Mouse (Mus musculus) testis, adult 2 months (tissue): ENCODE results near the gene Cdk12.

Experiments used
- CTCF ChIP-seq: fragments of 200-500 bp; IDR thresholded peaks from 2 replicates; pipeline ENCODE4 v1.5.1; 2012; ENCODE audit warnings: low read depth, mild to moderate bottlenecking, inconsistent platforms, low read length, moderate library complexity; ENCODE audit not compliant: control insufficient read depth, insufficient read depth, insufficient replicate concordance
- POLR2A ChIP-seq: fragments of 200-500 bp; IDR thresholded peaks from 2 replicates; pipeline ENCODE4 v1.6.1; 2012; ENCODE audit warnings: low read depth, mild to moderate bottlenecking, inconsistent platforms, low read length, moderate library complexity; ENCODE audit not compliant: control insufficient read depth

GRCm38 (mm10) chr11:98265039-98265438 is 62.2 kb downstream of the Cdk12 start:
- no peak for TF ChIP-seq POLR2A
- peak; percentile 37; the same call in 1 of the 2 replicates for TF ChIP-seq CTCF
